Mouse (Mus musculus): ENCODE results near the gene Gm5580.
"Not testable (repeated sequence)": the region's sequence is repeated elsewhere in the genome, so short reads cannot be mapped to it uniquely, and the experiment has no call there.

The Gm5580 gene

GRCm38 (mm10) chr6:116550841-116551240, at the start of gene Gm5580:
Gm5580 (plus strand) TSS chr6:116551141.
- DNase-seq (ENCODE audit: extremely low spot score, low read depth, low spot score), result not testable (repeated sequence)

GRCm38 (mm10) chr6:116506302-116507003, 44.5 kb upstream of the Gm5580 start, which contains the start of gene Olfr212:
Olfr212 (plus strand) TSS chr6:116506516.
- not testable (repeated sequence) for DNase-seq (ENCODE audit: extremely low spot score, low read depth, low spot score)

DNA sequence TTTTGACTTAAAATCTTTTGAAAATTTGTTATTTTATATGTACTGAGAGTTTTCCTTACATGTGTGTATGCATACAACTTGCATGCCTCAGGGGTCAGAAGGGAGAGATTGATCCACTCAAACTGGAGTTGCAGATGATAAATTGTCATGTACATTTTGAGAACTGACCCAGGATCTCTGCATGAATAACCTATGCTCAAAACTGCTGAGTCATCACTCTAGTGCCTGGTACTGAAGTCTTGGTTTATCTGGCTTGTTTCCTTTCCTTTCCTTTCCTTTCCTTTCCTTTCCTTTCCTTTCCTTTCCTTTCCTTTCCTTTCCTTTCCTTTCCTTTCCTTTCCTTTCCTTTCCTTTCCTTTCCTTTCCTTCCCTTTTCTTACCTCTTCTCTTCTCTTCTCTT, 36.1 kb upstream of the Gm5580 start:
- no peak for DNase-seq (ENCODE audit: extremely low spot score, low read depth, low spot score)

DNA sequence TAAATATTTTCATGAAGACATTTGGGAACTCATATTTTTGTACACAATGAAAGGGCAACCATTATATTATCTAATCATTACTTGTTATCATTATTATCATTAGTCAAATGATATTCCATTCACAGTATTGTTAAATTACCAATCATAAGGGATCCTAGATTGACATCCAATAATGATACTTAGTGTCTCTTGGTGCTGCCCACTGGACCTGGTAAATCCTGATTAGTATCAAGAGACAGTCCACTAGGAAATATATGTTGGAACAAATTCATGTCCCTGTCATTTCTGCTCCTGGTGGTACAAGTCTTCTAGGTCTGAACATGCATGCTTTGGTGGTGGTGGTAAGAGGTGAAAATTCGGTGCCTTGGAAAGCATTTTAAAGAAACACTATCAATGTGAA, 12.8 kb upstream of the Gm5580 start, which contains the start of gene Olfr213:
Gene Olfr213, plus strand, starts transcription at position 301 of the 400 bp plus-strand sequence.
- no peak for DNase-seq (ENCODE audit: extremely low spot score, low read depth, low spot score)

DNA sequence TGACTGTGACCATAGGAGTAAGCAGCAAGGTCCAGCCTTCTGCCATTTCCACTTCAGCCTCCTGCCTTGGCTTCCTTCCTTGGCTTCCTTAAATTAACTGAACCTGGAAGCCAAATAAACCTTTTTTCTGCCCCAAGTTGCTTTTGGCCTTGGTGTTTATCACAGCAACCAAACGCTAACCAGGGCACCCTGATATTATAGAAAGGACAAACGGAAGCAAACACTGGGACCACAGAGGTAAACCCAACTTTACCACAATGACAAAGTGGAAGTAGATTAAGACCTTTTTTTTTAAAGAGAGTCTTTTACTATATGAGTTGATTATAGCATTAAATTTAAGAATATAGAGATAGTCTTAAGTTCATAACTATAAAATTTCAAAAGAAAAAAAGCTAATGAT, 8.4 kb upstream of the Gm5580 start:
- no peak for DNase-seq (ENCODE audit: extremely low spot score, low read depth, low spot score)

- no peak for DNase-seq (ENCODE audit: extremely low spot score, low read depth, low spot score)
Measured at GRCm38 (mm10) chr6:116553935-116554334, 3.0 kb downstream of the Gm5580 start, which contains the start of gene Olfr214. Olfr214 (plus strand) TSS chr6:116554235.

- no peak for DNase-seq (ENCODE audit: extremely low spot score, low read depth, low spot score)
Measured at GRCm38 (mm10) chr6:116554952-116555351, 4.0 kb downstream of the Gm5580 start.

GRCm38 (mm10) chr6:116569834-116570233, 18.9 kb downstream of the Gm5580 start:
- peak; percentile 35 for DNase-seq (ENCODE audit: extremely low spot score, low read depth, low spot score)

DNA sequence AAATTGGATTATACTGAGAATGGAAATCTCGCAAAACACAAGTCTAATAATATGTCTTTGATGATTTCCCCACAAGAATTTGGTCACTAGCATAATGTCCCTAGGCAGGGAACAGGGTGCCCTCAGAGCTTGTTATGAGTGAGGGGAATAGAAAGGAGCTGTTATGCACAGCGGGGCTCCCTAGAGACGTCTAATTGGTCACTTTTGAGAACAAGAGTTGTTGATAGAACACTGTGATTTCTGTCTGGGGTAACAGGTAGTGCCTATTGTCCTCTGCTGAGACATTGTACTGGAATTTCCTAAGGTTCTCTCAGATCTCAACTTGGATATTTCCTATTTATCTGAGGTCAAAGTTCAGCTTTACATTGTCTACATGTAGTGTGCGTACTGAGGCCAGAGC, 33.2 kb downstream of the Gm5580 start, which contains the start of gene Olfr215:
Gene Olfr215, minus strand, starts transcription at position 101 of the 400 bp plus-strand sequence.
- DNase-seq (ENCODE audit: extremely low spot score, low read depth, low spot score), result no peak

DNA sequence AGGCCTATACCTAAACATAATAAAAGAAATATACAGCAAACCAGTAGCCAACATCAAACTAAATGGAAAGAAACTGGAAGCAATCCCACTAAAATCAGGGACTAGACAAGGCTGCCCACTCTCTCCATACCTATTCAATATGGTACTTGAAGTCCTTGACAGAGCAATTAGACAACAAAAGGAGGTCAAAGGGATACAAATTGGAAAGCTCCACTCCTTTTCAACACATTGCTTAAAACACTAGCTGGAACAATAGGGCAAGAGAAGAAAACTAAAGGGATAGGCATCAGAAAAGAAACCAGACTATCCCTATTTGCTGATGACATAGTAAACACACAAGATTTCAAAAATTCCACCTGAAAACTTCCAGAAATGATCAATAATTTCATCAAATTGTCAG, 50.0 kb downstream of the Gm5580 start:
- not testable (repeated sequence) for DNase-seq (ENCODE audit: extremely low spot score, low read depth, low spot score)
